Mouse (Mus musculus) lung, postnatal 0 days (tissue): ENCODE data around the gene Usp49.

Source experiments
- CTCF ChIP-seq: IDR thresholded peaks from 2 replicates; pipeline ENCODE4 v1.5.1; 2016; ENCODE audit warnings: antibody characterized with exemption, mild to moderate bottlenecking
- EP300 ChIP-seq: IDR thresholded peaks from 2 replicates; pipeline ENCODE4 v1.6.1; 2016; ENCODE audit warnings: antibody characterized with exemption, mild to moderate bottlenecking, control low read depth

- no peak for TF ChIP-seq CTCF
- TF ChIP-seq EP300, result no peak
These were observed 49.5 kb upstream of the Usp49 start for GRCm38 (mm10) chr17:47580962-47581361.
